Mouse (Mus musculus) yolk sac, embryonic 10.5 days (tissue): ENCODE measurements at regions not wholly inside any gene's neighbourhood (a gene's known extent, or its start where the extent isn't known, plus 50 kb on each side); places are given as distances from the start of the nearest gene placed in this dataset.

ENCODE experiments used
- DNase-seq: peaks from one replicate; pipeline ENCODE4 v3.0.0-alpha.2; 2017; ENCODE audit warnings: low spot score

- no peak for DNase-seq
These were observed 654.8 kb upstream of the Mef2c start for GRCm38 (mm10) chr13:82849037-82849436.

DNA sequence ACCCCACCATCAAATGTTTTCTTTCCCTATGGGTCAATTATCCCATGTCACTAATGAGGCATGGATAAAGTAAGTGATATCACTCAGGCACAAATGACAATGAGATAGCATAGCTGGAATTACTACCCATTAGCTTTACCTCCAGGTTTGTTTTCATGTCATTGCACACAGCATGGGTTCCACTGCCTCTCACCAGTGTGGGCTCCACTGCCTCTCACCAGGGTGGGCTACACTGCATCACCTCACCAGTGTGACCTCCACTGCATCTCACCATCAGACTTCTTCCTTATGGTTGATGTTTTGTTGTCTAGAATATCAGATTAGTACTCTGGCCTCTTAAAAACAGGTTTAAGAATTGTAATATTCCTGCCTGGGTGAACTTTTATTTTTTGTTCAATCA lies 634.0 kb upstream of the Mef2c start:
- no peak for DNase-seq

GRCm38 (mm10) chr13:82874091-82874490 lies 629.7 kb upstream of the Mef2c start:
- DNase-seq: no peak

DNA sequence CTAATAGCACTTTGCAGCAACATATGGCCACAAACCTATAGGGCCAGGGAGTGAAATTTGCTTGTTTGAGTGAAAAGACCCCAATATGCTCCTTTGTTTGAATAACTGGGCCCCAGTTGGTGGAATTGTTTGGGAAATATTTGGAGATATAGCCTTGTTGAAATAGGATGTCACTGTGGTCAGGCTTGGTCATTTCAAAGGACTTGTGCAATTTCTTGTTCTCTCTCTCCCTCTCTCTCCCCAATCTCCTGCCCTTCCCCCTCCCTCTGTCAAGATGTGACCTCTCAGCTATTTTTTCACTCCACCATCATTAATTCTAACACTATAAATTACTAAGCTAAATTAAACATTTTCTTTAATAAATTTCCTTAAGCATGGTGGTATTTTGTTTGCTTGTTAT lies 620.5 kb upstream of the Mef2c start:
- no peak for DNase-seq

GRCm38 (mm10) chr13:82888755-82889154 lies 615.1 kb upstream of the Mef2c start:
- no peak for DNase-seq

DNA sequence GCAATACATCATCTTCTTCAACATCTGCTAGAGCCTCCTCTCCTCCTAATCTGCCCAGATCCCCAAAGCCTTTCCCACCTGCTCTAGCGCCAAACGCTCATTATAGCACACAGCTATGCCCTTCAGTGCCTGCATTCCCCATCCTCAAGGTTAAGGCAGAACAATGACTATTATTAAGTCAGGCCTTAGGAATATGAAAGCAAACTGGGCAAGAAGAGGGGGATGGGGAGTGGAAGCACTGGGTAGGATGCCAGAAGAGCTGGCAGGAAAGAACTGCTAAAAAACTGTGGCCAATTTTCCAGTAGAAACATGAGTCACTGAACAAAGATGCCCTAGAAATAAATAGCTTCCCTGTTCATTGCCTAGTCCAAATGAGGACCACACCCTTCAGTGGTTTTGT lies 611.1 kb upstream of the Mef2c start:
- DNase-seq: no peak

- no peak for DNase-seq
These were observed 604.1 kb upstream of the Mef2c start for GRCm38 (mm10) chr13:82899686-82900085.

DNA sequence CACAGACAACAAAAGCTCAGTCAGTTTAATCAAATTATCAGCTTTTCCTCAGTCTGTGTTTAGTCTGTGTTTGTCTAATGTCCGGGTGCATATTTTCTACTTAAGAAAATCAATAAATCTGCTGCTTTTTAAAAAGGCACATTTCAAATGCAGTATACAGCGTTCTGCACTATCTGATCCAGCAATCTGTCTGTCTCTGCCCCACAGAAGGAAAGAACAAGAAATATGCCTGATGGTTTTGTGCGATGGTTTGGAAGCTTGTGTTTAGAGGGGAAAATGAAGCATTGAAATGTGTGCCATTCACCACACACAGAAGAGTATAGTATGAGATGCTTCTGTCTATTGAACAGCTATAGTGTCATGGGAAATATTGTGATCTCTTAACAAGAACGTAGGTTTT lies 601.7 kb upstream of the Mef2c start:
- no peak for DNase-seq

GRCm38 (mm10) chr13:82903637-82904036 lies 600.2 kb upstream of the Mef2c start:
- DNase-seq: no peak

- no peak for DNase-seq
These were observed 596.1 kb upstream of the Mef2c start for GRCm38 (mm10) chr13:82907689-82908088.

DNA sequence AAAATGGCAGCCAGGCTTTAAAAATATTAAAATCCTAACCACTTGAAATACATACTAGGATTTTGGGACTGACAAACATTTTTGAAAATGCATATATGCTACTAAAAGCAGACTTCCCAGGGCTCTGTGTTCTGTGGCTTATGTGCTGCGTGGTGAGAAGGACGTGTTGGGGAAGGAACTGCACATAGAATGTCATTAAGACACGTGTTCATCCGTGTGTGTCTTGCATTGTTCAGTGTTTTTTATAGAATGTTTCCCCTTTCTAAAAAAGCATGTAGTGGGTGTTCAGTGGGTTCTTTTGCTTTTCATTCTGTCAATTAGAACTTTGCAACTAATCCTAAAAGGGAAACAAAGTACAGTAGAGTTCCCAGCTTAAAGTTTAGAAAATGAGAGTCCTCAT lies 594.7 kb upstream of the Mef2c start:
- DNase-seq: no peak

- DNase-seq: no peak
These were observed 591.0 kb upstream of the Mef2c start for GRCm38 (mm10) chr13:82912859-82913258.

- DNase-seq: no peak
These were observed 588.6 kb upstream of the Mef2c start for GRCm38 (mm10) chr13:82915194-82915593.

GRCm38 (mm10) chr13:82930010-82930409 lies 573.8 kb upstream of the Mef2c start:
- DNase-seq: no peak

GRCm38 (mm10) chr13:82937856-82938255 lies 566.0 kb upstream of the Mef2c start:
- DNase-seq: no peak

DNA sequence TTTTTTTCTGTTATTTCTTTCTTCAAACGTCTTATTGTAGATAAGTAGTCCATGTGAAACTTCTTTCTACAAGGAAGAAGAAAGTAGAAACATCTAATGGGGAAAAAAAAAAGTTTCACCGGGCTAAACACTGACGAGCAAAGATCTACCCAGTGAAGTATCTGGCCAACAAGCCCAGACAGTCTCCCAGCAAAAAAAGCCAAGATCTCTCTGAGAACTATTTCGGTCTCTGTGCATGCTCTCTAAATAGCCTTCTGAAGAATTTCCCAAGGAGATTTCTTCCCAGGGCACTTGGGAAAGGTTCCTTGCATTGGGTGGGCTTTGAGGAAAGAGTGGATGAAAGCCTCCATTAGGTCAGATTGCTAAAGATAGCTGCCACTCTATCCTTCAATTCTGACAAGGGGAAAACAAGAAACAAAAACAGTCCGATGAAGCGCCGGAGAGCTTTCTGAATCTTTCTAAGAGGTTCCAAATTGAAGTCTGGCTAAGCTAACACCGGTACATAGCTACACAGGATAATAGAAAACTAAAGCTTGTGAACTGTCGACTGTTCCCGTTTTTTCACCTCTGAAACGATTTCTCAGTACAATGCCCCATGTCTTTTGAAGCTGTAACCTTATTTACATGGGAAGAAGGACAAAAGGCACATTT lies 561.0 kb upstream of the Mef2c start:
- no peak for DNase-seq

- no peak for DNase-seq
These were observed 556.9 kb upstream of the Mef2c start for GRCm38 (mm10) chr13:82946931-82947330.

DNA sequence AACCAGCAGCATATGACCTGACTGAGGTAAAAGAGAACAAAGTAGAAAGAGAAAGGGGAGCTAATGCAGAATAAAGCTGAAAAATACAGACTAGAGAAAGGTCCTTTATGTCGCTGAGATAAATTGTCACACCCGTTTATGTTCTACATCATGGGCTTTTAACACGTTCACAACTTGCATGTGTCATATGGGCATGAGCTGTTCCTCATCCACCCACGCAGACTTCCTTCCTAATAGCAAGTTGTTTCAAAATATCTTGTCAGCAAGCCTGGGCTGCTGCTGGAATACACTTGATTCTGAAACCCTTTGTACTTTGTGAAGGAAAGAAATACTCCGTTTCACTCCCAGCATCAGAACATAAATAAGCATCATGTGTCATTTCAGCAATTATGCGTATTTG lies 554.3 kb upstream of the Mef2c start:
- DNase-seq: no peak

- DNase-seq: no peak
These were observed 541.5 kb upstream of the Mef2c start for GRCm38 (mm10) chr13:82962333-82962732.

DNA sequence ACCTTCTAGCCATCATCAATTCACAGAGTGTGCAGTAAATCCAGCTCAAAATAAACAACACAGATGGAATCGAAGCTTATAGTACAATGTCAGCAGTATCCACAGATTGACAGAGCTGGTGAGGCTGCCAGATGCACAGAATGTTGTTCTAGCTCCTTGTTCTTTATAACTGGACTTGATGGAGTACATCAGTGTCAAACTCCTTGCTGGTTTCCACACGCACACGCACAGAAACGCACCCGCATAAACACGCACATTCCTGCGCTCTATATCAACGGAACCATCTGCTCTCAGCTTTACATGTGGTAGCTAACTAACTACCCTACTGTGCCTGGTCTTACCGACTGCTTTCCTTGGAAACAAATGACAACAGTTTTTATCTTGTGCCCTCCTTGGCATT lies 532.1 kb upstream of the Mef2c start:
- no peak for DNase-seq

DNA sequence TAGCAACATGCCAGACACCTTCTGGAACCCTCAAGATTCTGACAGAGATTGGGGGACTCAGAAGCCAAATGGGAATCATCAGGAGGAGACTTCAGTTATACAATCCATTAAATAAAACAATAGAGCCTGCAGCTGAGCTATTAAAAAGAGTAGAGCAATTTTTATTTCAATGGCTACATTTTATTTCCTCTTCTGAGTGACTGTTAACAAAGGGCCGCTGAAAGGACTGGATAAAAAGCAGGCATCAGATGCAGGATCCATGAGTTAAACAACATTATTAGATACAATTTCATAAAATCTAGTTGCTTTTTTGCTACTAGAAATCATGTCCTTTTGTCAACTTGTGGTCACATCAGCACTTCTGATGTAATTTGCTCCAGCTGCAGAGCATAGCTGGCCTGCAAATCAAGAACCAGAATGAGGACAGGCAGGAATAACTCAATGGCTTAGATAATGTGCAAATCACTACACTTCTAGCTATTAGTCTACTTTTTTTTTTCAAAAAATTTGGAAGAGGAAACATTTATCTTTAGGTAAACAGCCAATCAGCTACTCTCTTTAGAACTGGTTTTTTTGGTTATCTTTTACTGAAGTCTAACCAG lies 529.5 kb upstream of the Mef2c start:
- no peak for DNase-seq

- DNase-seq: no peak
These were observed 502.7 kb upstream of the Mef2c start for GRCm38 (mm10) chr13:83001118-83001517.

- no peak for DNase-seq
These were observed 487.1 kb upstream of the Mef2c start for GRCm38 (mm10) chr13:83016686-83017085.

- DNase-seq: no peak
These were observed 483.0 kb upstream of the Mef2c start for GRCm38 (mm10) chr13:83020829-83021228.
